Mouse (Mus musculus) CD4-positive, CD25-positive, alpha-beta regulatory T cell, adult 2 months (primary cell): Measurements from ENCODE around the gene Lrba.

Experiments used
- DNase-seq: peaks from one replicate; pipeline ENCODE4 v3.0.0-alpha.2; 2012; ENCODE audit warnings: low read depth, low spot score

The Lrba gene

GRCm38 (mm10) chr3:86500586-86500985, 276.1 kb downstream of the Lrba start:
- DNase-seq = no peak

GRCm38 (mm10) chr3:86518506-86519109, 294.1 kb downstream of the Lrba start:
- DNase-seq = no peak

DNA sequence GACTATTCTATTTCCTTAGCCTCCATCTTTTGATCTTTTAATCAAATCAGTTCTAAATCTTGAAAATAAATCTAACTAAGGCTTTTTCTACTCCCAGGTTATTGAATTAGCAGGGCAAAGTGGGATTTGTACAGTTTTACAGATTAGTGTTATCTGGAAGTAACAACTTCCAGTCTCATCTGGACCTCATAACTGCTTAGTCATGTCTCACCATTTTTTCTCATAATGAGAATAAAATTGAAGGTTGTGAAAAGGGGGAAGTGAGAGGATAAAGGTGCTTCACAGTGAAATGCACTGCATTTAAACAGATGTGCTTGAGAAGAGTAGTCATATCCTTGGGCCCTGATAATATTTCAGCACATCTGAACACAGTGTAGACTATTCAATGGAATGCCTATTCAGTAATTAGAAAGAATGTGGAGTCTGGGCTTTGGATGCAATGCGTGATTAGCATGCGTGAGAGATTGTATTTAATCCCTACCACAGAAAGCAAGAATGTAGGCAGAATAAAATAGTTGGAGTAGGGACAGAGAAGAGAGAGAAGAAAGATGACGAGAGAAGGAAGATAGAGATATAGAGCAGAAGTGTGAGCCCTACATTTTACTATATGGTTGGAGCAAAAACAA, 298.5 kb downstream of the Lrba start:
- DNase-seq = no peak

DNA sequence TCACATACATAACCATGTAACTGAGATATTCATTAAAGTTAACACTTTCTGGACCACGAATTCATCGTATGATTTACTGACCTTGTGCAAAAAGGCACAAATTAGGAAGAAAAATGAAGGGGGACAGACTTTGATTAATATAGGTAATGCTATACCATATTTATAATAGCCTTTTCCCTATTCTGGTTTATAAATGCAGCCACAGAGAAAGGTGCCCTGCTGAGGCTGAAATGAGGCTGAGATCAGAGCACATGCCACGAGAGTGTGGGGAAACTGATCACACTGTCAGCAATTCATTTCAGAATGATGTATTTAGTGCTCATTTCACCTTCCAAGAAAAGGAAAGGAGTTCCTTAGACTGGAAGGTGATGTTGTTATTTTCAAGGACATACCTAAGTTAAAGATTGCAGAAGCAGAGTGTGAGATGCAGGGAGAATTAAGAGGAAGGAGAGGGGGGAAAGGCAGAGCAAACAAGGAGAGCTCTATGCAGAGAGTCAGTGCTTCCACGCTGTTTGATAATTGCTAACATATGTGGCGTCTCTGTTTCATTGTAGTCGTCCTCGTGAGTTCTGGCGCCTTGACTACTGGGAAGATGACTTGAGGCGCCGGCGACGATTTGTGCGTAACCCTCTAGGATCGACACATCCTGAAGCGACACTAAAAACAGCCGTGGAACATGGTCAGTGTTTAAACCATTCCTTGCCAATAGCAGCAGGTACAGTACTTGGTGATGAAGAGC, 307.2 kb downstream of the Lrba start:
- DNase-seq = no peak

- no peak for DNase-seq
Measured at GRCm38 (mm10) chr3:86536751-86537150, 312.3 kb downstream of the Lrba start.

DNA sequence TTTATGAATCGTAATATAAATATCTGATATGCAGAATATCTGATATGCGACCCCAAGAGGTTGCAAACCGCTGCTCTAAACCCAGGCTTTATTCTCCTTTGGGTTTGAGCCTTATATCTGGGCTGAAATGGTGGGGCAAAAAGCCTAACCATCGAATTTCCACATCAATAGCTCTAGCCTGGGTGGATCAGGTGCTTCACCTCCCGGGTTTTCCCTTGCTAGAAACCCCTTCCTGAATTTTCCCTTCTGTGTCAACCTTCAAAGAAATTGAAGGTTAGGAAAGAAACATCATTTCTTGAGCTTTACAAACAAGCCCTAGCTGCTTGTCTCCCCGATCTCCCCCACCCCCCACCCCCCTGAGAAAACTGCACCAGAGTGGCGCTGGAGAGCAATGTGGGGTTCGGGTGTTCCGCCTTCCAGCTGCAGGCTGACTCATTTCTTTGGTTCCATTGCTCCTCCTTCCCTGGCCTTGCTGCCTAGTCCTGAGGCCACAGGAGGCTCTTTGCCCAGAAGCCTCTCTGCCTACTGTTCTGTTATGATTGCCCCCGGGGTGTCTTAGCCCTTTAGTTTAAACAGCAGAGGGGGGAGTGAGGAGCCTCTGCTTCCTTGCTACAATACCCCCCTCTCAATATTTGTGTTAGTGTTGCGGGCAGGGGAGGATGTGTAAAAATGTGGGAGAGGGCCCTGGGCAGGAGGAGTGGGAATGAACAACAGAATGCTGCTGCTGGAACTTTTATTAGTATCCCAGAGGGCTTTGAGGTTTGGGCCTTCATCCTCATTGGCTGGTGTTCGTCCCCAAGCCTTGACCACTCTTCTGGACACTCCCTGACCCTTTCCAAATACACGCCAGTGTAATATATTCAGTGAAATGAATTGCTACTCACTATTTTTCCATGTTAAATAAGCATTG, 314.4 kb downstream of the Lrba start:
- DNase-seq = no peak

GRCm38 (mm10) chr3:86539555-86540168, 315.2 kb downstream of the Lrba start:
- DNase-seq = no peak

DNA sequence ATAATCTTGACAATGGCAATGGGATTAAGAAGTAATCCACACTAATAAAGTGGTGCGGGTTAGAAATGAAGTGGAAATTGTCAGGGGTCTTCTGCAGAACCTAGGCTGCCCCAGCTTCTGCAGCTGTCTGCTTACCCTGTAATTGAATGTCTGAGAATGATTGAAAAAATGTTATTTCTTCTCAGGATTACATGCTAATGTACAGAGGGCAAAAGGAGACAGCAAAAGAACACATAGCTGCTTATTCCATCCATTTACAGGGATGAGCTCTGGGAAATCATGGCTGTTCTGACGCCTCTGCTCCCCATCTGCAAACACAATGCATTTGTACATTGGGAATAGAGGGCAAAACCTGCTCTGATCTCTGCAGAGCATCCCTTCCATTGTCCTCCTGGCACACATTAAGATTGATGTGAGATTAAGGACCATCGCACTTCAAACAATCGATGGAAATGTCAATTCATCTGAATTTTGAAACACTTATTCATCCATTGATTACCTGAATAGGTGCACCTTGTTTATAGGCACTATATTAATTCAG, 316.7 kb downstream of the Lrba start:
- no peak for DNase-seq

DNA sequence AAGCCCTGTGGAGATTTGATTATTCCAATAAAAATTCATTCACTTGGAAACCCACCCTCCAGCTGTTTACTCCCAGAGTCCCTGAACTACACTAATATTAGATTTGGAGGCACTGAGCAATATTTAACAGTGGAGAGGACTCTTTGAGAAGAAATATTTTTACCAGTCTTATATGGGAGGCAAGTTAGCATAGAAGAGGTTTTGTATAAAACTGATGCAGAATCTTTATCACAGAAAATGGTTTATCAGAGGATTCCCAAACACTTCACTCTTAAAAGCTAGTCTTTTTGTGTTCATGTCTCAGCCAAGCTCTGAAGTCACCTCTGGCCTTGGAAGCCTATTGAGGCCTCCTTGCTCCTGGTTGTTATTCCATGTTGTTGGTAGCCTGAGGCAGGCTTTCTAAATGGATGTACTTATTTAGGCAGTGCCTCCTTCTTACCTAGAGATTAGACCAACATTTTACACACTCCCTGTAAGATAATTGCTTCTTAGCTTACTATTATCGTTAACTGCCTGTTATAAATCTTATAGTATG, 317.4 kb downstream of the Lrba start:
- no peak for DNase-seq

DNA sequence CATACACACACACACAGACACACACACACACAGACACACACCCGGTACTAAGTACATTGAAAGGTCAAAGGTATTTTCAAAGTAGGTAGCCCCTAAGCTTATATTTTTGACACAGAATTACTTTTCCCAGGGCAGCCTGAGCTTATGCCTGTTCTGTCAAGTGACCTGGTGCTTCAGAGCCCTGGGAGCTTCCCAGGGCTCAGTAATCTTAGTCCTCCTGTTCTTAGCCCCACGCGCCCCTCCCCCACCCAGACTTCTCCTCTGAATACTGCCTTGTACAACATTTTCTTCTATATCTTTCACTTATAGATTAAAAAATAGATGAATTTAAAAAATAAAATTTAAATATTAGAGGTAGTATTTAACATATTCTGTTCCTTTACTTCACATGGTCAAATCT, 320.3 kb downstream of the Lrba start:
- no peak for DNase-seq

- peak; percentile 3 for DNase-seq
Measured at GRCm38 (mm10) chr3:86545945-86546344, 321.5 kb downstream of the Lrba start.

- peak; percentile 57 for DNase-seq
Measured at GRCm38 (mm10) chr3:86546471-86547250, 322.2 kb downstream of the Lrba start.

DNA sequence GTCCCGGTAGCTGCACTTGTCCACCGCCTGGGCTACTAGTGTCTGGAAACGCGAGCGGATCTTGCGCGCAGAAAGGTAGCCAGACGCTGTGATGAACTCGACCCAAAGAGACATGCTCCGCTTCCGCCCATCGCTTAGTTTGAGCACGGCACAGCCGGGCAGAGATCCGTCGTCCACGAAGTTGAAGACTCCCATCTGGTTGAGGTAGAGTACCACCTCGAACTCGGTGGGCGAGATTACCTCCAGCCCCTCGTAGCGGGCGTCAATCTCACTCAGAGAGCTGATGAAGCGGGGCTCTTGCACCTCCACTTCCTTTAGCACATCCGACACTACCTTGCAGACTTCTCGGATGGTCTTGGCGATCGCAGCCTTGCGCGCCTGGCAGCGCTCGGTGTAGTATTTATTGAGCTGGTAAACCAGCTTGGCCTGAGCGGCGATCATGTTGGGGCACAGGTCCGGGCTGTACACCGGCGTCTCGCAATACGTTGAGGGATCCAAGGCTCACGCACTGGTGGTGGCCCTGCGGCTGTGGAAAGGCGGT, 322.8 kb downstream of the Lrba start:
- DNase-seq = peak; percentile 45

DNA sequence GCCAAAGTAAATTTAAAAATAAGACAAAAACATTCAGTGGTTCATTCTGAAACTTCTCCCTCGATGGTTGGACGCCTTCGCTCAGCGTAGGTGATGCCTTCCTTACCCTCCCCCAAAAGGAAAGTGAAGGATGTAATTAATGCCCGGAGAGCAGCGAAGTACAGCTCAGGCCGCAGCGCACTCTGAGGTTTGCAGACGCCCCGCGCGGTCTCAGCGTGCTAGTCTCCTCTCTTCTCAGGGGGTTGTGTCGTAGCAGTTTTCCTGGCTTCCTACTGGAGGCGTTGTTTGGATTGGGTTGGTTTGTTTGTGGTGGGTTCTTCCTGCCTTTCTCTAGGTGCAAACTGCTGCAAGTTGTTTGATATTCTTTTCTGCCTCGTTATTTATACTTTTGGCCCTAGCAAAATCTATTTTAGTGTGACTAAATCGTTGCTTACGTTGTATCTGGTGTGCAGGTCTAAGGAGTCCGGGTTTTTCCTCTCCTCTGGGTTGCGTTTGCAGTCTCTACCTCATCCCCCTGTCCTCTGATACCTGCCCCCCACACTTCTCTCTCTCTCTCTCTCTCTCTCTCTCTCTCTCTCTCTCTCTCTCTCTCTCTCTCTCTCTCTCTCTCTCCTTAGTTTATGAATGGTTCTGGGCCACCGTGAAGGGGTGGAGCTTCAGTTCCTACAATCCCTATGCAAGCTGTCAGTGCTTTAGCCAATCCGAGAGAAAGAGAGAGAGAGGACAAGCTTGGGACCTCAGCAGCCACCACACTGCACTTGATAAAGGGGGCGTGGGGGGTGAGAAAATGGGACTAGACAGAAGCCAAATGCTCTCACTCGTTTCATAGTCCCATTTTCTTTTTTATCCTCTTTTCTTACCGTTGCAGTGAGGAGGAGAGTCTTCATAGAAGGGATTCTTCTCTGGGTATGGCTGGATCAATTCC, 323.9 kb downstream of the Lrba start, which contains the start of gene Mab21l2:
Gene Mab21l2, minus strand, starts transcription at position 539 of the 925 bp plus-strand sequence.
- peak; percentile 15 for DNase-seq

DNA sequence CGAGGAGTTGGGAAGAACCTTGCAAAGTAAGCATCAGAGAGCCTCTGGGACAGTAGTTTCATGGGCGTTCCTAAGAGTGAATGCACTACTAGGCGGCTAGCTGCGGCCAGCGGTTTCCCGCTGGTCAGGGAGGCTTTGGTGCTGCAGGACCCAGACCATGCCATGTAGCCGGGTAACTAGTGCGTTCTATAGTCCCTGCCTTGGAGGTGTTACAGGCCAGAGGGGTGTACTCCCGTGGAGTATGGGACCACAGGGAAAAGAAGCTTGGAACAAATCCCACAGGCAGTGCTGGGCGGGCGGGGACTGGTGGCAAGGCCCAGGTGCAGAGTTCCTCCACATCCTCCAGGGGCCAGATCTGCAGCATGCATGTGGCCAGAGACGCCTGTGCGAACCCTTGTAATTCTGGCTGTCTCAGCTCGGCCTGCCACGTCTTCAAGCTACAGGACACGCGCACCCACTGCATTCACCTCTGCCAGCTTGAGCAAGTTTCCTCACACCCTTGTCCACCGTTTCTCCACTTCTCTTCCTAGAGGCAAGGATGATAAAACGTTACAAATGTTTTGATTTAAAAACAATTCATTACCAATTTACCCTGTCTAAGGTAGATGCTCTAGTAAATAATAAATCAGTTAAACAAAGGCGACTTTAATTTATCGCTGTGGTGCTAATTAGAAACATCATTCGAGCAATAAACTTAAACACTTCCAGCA, 326.0 kb downstream of the Lrba start:
- no peak for DNase-seq

DNA sequence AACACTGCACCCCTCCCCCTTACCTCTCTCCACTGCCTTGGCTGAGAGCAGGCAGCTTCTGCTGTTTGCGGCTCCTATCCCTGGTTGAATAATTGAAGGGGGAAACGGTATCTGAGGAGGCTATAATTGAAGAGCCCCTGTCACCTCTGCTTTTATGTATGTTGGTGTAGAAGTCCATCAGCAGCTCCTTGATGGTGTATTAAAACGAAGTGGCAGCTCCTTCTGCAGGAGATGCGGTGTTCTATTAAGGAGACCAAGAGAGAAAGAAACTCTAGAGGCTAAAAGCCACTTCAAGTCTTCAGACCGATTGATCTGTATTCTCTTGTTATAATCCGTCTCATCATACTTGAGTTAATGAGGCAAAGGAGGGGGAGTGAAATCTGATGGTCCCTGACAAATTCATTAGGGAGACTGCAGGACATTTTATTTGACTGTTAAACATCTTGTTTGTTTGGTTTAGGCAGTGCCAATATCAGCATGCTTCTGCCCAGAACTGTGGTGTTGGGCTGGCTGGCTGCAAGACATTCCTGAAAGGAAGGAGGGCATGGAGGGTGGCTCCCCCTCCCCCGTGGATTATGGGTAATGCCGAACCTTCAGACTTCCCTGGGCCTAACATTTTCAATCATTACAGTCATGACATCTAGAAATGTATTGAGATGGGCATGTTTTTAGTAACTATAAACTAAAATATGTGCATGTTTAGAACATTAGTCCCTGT, 326.7 kb downstream of the Lrba start:
- DNase-seq = no peak

GRCm38 (mm10) chr3:86552170-86552569, 327.7 kb downstream of the Lrba start:
- no peak for DNase-seq
